Mouse (Mus musculus) intestine, postnatal 0 days (tissue): ENCODE data around the gene 4930467E23Rik. TPM values are rescaled to one million over a fixed set of nuclear protein-coding genes. Genes with fewer than 3 reads are reported as not detected.
"Not testable (repeated sequence)": the region's sequence is repeated elsewhere in the genome, so short reads cannot be mapped to it uniquely, and the experiment has no call there.

Experiments
- ATAC-seq: fragments of 200-750 bp; cut with Nextera tagmentation; 2 replicates; pipeline ENCODE4 v1.8.0; 2017; ENCODE audit warnings: mild to moderate bottlenecking, moderate TSS enrichment, moderate library complexity
- H3K27ac ChIP-seq: fragments of 300-500 bp; sonication (generic); 2 replicates; pipeline ENCODE4 v1.5.1; 2014; ENCODE audit warnings: mild to moderate bottlenecking, low read depth, low read length, moderate library complexity
- H3K27me3 ChIP-seq: fragments of 300-500 bp; sonication (generic); replicated peaks from 2 replicates; pipeline ENCODE4 v1.6.1; 2014; ENCODE audit warnings: low read length, mixed read lengths; ENCODE audit not compliant: control insufficient read depth, insufficient read depth
- H3K36me3 ChIP-seq: fragments of 300-500 bp; sonication (generic); 2 replicates; pipeline ENCODE4 v1.6.1; 2014; ENCODE audit warnings: mild to moderate bottlenecking, moderate library complexity; ENCODE audit not compliant: control insufficient read depth, insufficient read depth
- H3K4me1 ChIP-seq: fragments of 300-500 bp; sonication (generic); replicated peaks from 2 replicates; pipeline ENCODE4 v1.6.1; 2014; ENCODE audit warnings: antibody characterized with exemption, low read length, mixed read lengths; ENCODE audit not compliant: control insufficient read depth, insufficient read depth
- H3K4me2 ChIP-seq: fragments of 300-500 bp; sonication (generic); replicated peaks from 2 replicates; pipeline ENCODE4 v1.6.1; 2014; ENCODE audit warnings: low read depth, mild to moderate bottlenecking, moderate library complexity
- H3K4me3 ChIP-seq: fragments of 300-500 bp; sonication (generic); 2 replicates; pipeline ENCODE4 v1.5.1; 2014; ENCODE audit warnings: low read depth, low read length
- H3K9ac ChIP-seq: fragments of 300-500 bp; sonication (generic); 2 replicates; pipeline ENCODE4 v1.6.1; 2014; ENCODE audit warnings: mild to moderate bottlenecking, low read depth, low read length
- H3K9me3 ChIP-seq: fragments of 300-500 bp; sonication (generic); 2 replicates; pipeline ENCODE4 v1.6.1; 2016; ENCODE audit warnings: mixed run types; ENCODE audit not compliant: control insufficient read depth
- WGBS: fragments of 180-500 bp; shearing (Covaris S2); extraction: QIAGEN DNeasy Blood & Tissue Kit; methylation state at CpG from one replicate; pipeline ENCODE4 v1.1.7; 2014; 5-methylcytosine and 5-hydroxymethylcytosine counted together
- polyA plus RNA-seq: library from polyadenylated mRNA; unstranded; fragments of >200 nt; fragmentation: Nextera tagmentation; extraction: Ambion mirVana; gene quantifications from 2 replicates; pipeline ENCODE4 v1.2.1, GENCODE M21; 2015

Gene 4930467E23Rik
- not detected in 2 replicates for polyA plus RNA-seq

- not testable (repeated sequence) for H3K9ac ChIP-seq, H3K27ac ChIP-seq, H3K4me3 ChIP-seq, H3K4me1 ChIP-seq, H3K27me3 ChIP-seq, H3K9me3 ChIP-seq, H3K36me3 ChIP-seq, ATAC-seq, H3K4me2 ChIP-seq
- no CpG with 5 or more reads among the region's 2 CpGs for WGBS
Measured at GRCm38 (mm10) chr8:19729276-19729675, at the start of gene 4930467E23Rik. Gene 4930467E23Rik, plus strand, starts transcription at chr8:19729576.

GRCm38 (mm10) chr8:19682311-19682710 is 47.1 kb upstream of the 4930467E23Rik start:
- not testable (repeated sequence) for H3K27me3 ChIP-seq, H3K4me2 ChIP-seq, H3K9me3 ChIP-seq, H3K4me3 ChIP-seq, H3K27ac ChIP-seq, ATAC-seq, H3K4me1 ChIP-seq, H3K9ac ChIP-seq, H3K36me3 ChIP-seq
- WGBS, result 43% methylated on average over 1 of the region's 3 CpGs

- not testable (repeated sequence) for H3K9me3 ChIP-seq, H3K4me3 ChIP-seq, H3K36me3 ChIP-seq, ATAC-seq, H3K9ac ChIP-seq, H3K27me3 ChIP-seq, H3K4me2 ChIP-seq, H3K27ac ChIP-seq, H3K4me1 ChIP-seq
- WGBS, result 87% methylated on average over 3 of the region's 3 CpGs
Measured at GRCm38 (mm10) chr8:19685476-19685875, 43.9 kb upstream of the 4930467E23Rik start.

GRCm38 (mm10) chr8:19688802-19689525 is 40.4 kb upstream of the 4930467E23Rik start:
- not testable (repeated sequence) for H3K4me3 ChIP-seq, H3K36me3 ChIP-seq, H3K27ac ChIP-seq, ATAC-seq, H3K9ac ChIP-seq, H3K4me1 ChIP-seq, H3K4me2 ChIP-seq, H3K9me3 ChIP-seq, H3K27me3 ChIP-seq
- 86% methylated on average over 6 of the region's 6 CpGs for WGBS

- H3K27ac ChIP-seq, result not testable (repeated sequence)
Measured at GRCm38 (mm10) chr8:19689745-19690144, 39.6 kb upstream of the 4930467E23Rik start.

GRCm38 (mm10) chr8:19691421-19691820 is 38.0 kb upstream of the 4930467E23Rik start:
- H3K4me1 ChIP-seq, H3K36me3 ChIP-seq, ATAC-seq, H3K9me3 ChIP-seq, H3K4me3 ChIP-seq, H3K27ac ChIP-seq, H3K4me2 ChIP-seq, H3K9ac ChIP-seq, H3K27me3 ChIP-seq: not testable (repeated sequence)
- 86% methylated on average over 6 of the region's 6 CpGs for WGBS

More at GRCm38 (mm10) chr8:19689745-19690144, 39.6 kb upstream of the 4930467E23Rik start:
- H3K4me1 ChIP-seq, H3K4me3 ChIP-seq, H3K9me3 ChIP-seq, H3K9ac ChIP-seq, H3K27me3 ChIP-seq, ATAC-seq, H3K4me2 ChIP-seq, H3K36me3 ChIP-seq: not testable (repeated sequence)
- 91% methylated on average over 1 of the region's 1 CpGs for WGBS

- ATAC-seq, H3K27me3 ChIP-seq, H3K4me2 ChIP-seq, H3K27ac ChIP-seq, H3K9ac ChIP-seq, H3K4me3 ChIP-seq, H3K4me1 ChIP-seq, H3K36me3 ChIP-seq, H3K9me3 ChIP-seq: not testable (repeated sequence)
- 87% methylated on average over 11 of the region's 11 CpGs for WGBS
Measured at GRCm38 (mm10) chr8:19697497-19698077, 31.8 kb upstream of the 4930467E23Rik start.

GRCm38 (mm10) chr8:19698123-19698522 is 31.3 kb upstream of the 4930467E23Rik start:
- H3K9me3 ChIP-seq, ATAC-seq: not testable (repeated sequence)
- WGBS, result 75% methylated on average over 6 of the region's 6 CpGs

GRCm38 (mm10) chr8:19698722-19699121 is 30.7 kb upstream of the 4930467E23Rik start:
- not testable (repeated sequence) for H3K9me3 ChIP-seq, H3K9ac ChIP-seq, H3K27ac ChIP-seq, H3K4me3 ChIP-seq, H3K4me2 ChIP-seq, ATAC-seq, H3K4me1 ChIP-seq, H3K36me3 ChIP-seq, H3K27me3 ChIP-seq
- WGBS, result 75% methylated on average over 4 of the region's 4 CpGs

More at GRCm38 (mm10) chr8:19698123-19698522, 31.3 kb upstream of the 4930467E23Rik start:
- H3K4me1 ChIP-seq, H3K27me3 ChIP-seq, H3K27ac ChIP-seq, H3K4me2 ChIP-seq, H3K4me3 ChIP-seq, H3K36me3 ChIP-seq, H3K9ac ChIP-seq: not testable (repeated sequence)
